7 mouse cellular contexts compared by ENCODE assay signal in the genomic region with DNA sequence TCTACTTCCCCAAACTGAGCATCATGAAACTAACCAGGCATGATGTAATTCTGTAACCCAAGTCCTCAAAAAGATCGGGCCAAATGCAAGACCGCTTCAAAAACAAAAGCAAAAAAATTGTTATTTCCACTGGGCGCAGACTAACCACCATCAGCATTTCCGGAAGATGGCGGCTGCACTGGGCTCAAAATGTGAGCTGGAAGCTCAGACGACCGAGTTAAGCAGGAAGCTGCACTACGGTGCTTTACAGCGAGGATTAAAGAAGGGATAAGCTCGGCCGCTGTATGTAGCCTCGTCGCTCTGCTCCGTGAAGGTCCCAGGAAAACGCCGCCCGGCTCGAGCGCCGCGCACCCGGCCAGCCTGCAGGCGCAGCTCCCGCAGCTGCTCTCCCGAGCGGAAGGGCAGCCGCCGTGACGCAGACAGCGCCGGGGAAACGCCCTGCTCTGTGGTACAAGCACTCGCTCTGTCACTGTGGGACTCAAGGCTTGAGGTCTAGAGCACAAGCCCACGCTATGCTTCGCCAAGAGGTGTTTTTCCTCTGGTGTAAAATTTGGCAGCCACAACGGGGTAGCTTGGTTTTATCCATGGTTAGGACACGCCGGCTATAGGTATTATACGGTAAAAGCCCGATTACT. TPM values are rescaled to one million over a fixed set of nuclear protein-coding genes. Genes with fewer than 3 reads are reported as not detected.
DNase-seq lines count a peak whose midpoint lies in the region; ATAC-seq and TF ChIP-seq lines count a peak whose summit lies in the region.

No protein-coding gene starts in this region.

- TF ChIP-seq POLR2A in heart, adult 2 months (IDR thresholded peaks at IDR 0.05; ENCODE audit: insufficient read depth, low read depth, low read length): peak; percentile 98

- no peaks in the 10 kb centered on the region for H3K9me3 ChIP-seq in embryonic facial prominence, embryonic 13.5 days
- no peaks in the 10 kb centered on the region for H3K9me3 ChIP-seq in limb, embryonic 13.5 days
- no peaks in the 10 kb centered on the region for H3K9me3 ChIP-seq in midbrain, embryonic 15.5 days

- WGBS in embryonic facial prominence, embryonic 13.5 days: under 1% methylated on average over 40 of the region's 40 CpGs
- WGBS in heart, adult 2 months: under 1% methylated on average over 40 of the region's 40 CpGs
- under 1% methylated on average over 40 of the region's 40 CpGs for WGBS in limb, embryonic 13.5 days
- WGBS in midbrain, embryonic 15.5 days: under 1% methylated on average over 40 of the region's 40 CpGs

- intact Hi-C loops in heart, adult 2 months (cut with DNase I): loop anchor here (1.0 to 5.0 kb wide), 3 partner anchors 14 to 239 kb away; no protein-coding TSS in a partner anchor

- peaks cover 8% of the 10 kb centered on the region for H3K36me3 ChIP-seq in embryonic facial prominence, embryonic 13.5 days
- H3K36me3 ChIP-seq in heart, adult 2 months (ENCODE audit: control insufficient read depth, insufficient read depth, low read length): peaks cover 61% of the 10 kb centered on the region
- peaks cover 9% of the 10 kb centered on the region for H3K36me3 ChIP-seq in limb, embryonic 13.5 days
- H3K36me3 ChIP-seq in midbrain, embryonic 15.5 days (replicated peaks): 0 out of 2 replicates have a peak, but pooled peaks cover 3% of the 10 kb centered on the region

- H3K9ac ChIP-seq in embryonic facial prominence, embryonic 13.5 days: peak overlapping the region; percentile 76
- H3K9ac ChIP-seq in heart, adult 2 months (ENCODE audit: low read depth, low read length): peak overlapping the region; percentile 91
- H3K9ac ChIP-seq in limb, embryonic 13.5 days: peak overlapping the region; percentile 77
- H3K9ac ChIP-seq in midbrain, embryonic 15.5 days: peak overlapping the region; percentile 44

- H3K4me2 ChIP-seq in embryonic facial prominence, embryonic 13.5 days: peak overlapping the region; percentile 83
- H3K4me2 ChIP-seq in limb, embryonic 13.5 days (replicated peaks): peak overlapping the region; percentile 85
- H3K4me2 ChIP-seq in midbrain, embryonic 15.5 days: peak overlapping the region; percentile 70

- peaks cover 6% of the 10 kb centered on the region; the same call in 1 of the 2 replicates for H3K79me2 ChIP-seq in heart, adult 2 months (replicated peaks; ENCODE audit: control insufficient read depth, insufficient read depth, low read length)

- peaks cover 55% of the 10 kb centered on the region for H3K4me1 ChIP-seq in embryonic facial prominence, embryonic 13.5 days
- peaks cover 34% of the 10 kb centered on the region for H3K4me1 ChIP-seq in heart, adult 2 months (ENCODE audit: control insufficient read depth, insufficient read depth, low read length)
- H3K4me1 ChIP-seq in limb, embryonic 13.5 days: peaks cover 64% of the 10 kb centered on the region
- peaks cover 74% of the 10 kb centered on the region for H3K4me1 ChIP-seq in midbrain, embryonic 15.5 days

- TF ChIP-seq CTCF in heart, adult 2 months (IDR thresholded peaks at IDR 0.05): peak; percentile 22; the same call in 1 of the 2 replicates

- no peak for TF ChIP-seq EP300 in heart, adult 2 months (IDR thresholded peaks at IDR 0.05; ENCODE audit: insufficient read depth, low read depth, low read length)

- H3K27me3 ChIP-seq in embryonic facial prominence, embryonic 13.5 days: no peaks in the 10 kb centered on the region
- no peaks in the 10 kb centered on the region for H3K27me3 ChIP-seq in heart, adult 2 months (ENCODE audit: control insufficient read depth, insufficient read depth, low read length)
- no peaks in the 10 kb centered on the region for H3K27me3 ChIP-seq in limb, embryonic 13.5 days
- H3K27me3 ChIP-seq in midbrain, embryonic 15.5 days (replicated peaks): no peaks in the 10 kb centered on the region

- DNase-seq in adrenal gland, postnatal 25 days: peak; percentile 86
- peak; percentile 91 to 94 for DNase-seq in heart, adult 2 months
- DNase-seq in kidney, adult 8-10 months: peak; percentile 83 to 87
- DNase-seq in spleen, adult 18-20 months: peak; percentile 83

- H3K4me3 ChIP-seq in embryonic facial prominence, embryonic 13.5 days: peak overlapping the region; percentile 52
- peak overlapping the region; percentile 69 for H3K4me3 ChIP-seq in heart, adult 2 months
- peak overlapping the region; percentile 59 for H3K4me3 ChIP-seq in limb, embryonic 13.5 days
- peak overlapping the region; percentile 47 for H3K4me3 ChIP-seq in midbrain, embryonic 15.5 days

- H3K27ac ChIP-seq in embryonic facial prominence, embryonic 13.5 days: peak overlapping the region; percentile 91
- H3K27ac ChIP-seq in heart, adult 2 months: peak overlapping the region; percentile 97
- H3K27ac ChIP-seq in limb, embryonic 13.5 days: peak overlapping the region; percentile 90
- H3K27ac ChIP-seq in midbrain, embryonic 15.5 days: peak overlapping the region; percentile 92

- peak; percentile 74 for ATAC-seq in embryonic facial prominence, embryonic 13.5 days (ENCODE audit: insufficient number of reproducible peaks, insufficient read depth, low FRiP score, low TSS enrichment, low read depth)
- peak; percentile 81 for ATAC-seq in limb, embryonic 13.5 days (ENCODE audit: low FRiP score, low read depth)
- peak; percentile 86 for ATAC-seq in midbrain, embryonic 15.5 days (replicated peaks)

RNA-seq across cellular contexts. Expression of a gene that starts 16.0 kb away (rescaled TPM):
- total RNA-seq in adrenal gland, postnatal 25 days (2021): 77.2 and 90.2 TPM in 2 replicates
- 123 and 126 TPM in 2 replicates for polyA plus RNA-seq in embryonic facial prominence, embryonic 13.5 days (2015; fragmentation: Nextera tagmentation; extraction: Ambion mirVana)
- 10 to 100 TPM; 38.1 to 48.5 TPM for total RNA-seq in heart, adult 2 months (2021)
- 14.4 and 18.1 TPM in 2 replicates for polyA plus RNA-seq in heart, adult 2 months (2012; rRNA removed)
- 121 and 123 TPM in 2 replicates for polyA plus RNA-seq in limb, embryonic 13.5 days (2015; fragmentation: Nextera tagmentation; extraction: Ambion mirVana)
- polyA plus RNA-seq in midbrain, embryonic 15.5 days (2015; fragmentation: Nextera tagmentation; extraction: Ambion mirVana): 181 and 182 TPM in 2 replicates

Comparison
In these comparisons a context has a peak if more than half of its experiments do, and no peak if none do; other contexts are left out.
1. Peak in every context shown above with its lines: DNase-seq, ATAC-seq, H3K4me3 ChIP-seq and H3K27ac ChIP-seq.